Mouse (Mus musculus) neural tube, embryonic 14.5 days (tissue): ENCODE results near the gene Flt1. TPM values are rescaled to one million over a fixed set of nuclear protein-coding genes. Genes with fewer than 3 reads are reported as not detected.

ENCODE experiments used
- ATAC-seq: fragments of 200-750 bp; cut with Nextera tagmentation; 2 replicates; pipeline ENCODE4 v1.8.0; 2017; ENCODE audit warnings: low read depth, mild to moderate bottlenecking, moderate TSS enrichment, moderate library complexity
- H3K27ac ChIP-seq: fragments of 300-500 bp; sonication (generic); 2 replicates; pipeline ENCODE4 v1.5.1; 2014; ENCODE audit warnings: low read depth, mild to moderate bottlenecking, control low read depth, low read length, moderate library complexity, mixed read lengths
- H3K27me3 ChIP-seq: fragments of 300-500 bp; sonication (generic); 2 replicates; pipeline ENCODE4 v1.6.1; 2014; ENCODE audit warnings: low read length; ENCODE audit not compliant: control insufficient read depth, insufficient read depth
- H3K36me3 ChIP-seq: fragments of 300-500 bp; sonication (generic); 2 replicates; pipeline ENCODE4 v1.6.1; 2014; ENCODE audit warnings: low read length, mixed read lengths; ENCODE audit not compliant: control insufficient read depth, insufficient read depth
- H3K4me1 ChIP-seq: fragments of 300-500 bp; sonication (generic); 2 replicates; pipeline ENCODE4 v1.6.1; 2014; ENCODE audit warnings: low read length; ENCODE audit not compliant: control insufficient read depth, insufficient read depth
- H3K4me2 ChIP-seq: fragments of 300-500 bp; sonication (generic); 2 replicates; pipeline ENCODE4 v1.6.1; 2014; ENCODE audit warnings: mild to moderate bottlenecking, low read depth, low read length, control low read depth
- H3K4me3 ChIP-seq: fragments of 300-500 bp; sonication (generic); 2 replicates; pipeline ENCODE4 v1.5.1; 2014; ENCODE audit warnings: low read depth, low read length, control low read depth, mixed read lengths
- H3K9ac ChIP-seq: fragments of 300-500 bp; sonication (generic); replicated peaks from 2 replicates; pipeline ENCODE4 v1.6.1; 2014; ENCODE audit warnings: low read depth, mild to moderate bottlenecking, control low read depth, low read length, mixed read lengths
- H3K9me3 ChIP-seq: fragments of 300-500 bp; sonication (generic); 2 replicates; pipeline ENCODE4 v1.6.1; 2016; ENCODE audit warnings: low read length; ENCODE audit not compliant: control insufficient read depth
- WGBS: fragments of 180-500 bp; shearing (Covaris S2); extraction: QIAGEN DNeasy Blood & Tissue Kit; methylation state at CpG from one replicate; pipeline ENCODE4 v1.1.7; 2014; 5-methylcytosine and 5-hydroxymethylcytosine counted together
- polyA plus RNA-seq: library from polyadenylated mRNA; unstranded; fragments of >200 nt; fragmentation: Nextera tagmentation; extraction: Ambion mirVana; gene quantifications from 2 replicates; pipeline ENCODE4 v1.2.1, GENCODE M21; 2014

The Flt1 gene
- polyA plus RNA-seq, 1 experiment from 2014 or later, result 9.9 TPM

- WGBS, result 44% methylated on average over 14 of the region's 14 CpGs
Measured at GRCm38 (mm10) chr5:147583702-147584298, 142.0 kb downstream of the Flt1 start.

GRCm38 (mm10) chr5:147580181-147580580 lies 145.6 kb downstream of the Flt1 start:
- no peaks in the 10 kb centered on the region for H3K27me3 ChIP-seq
- H3K9ac ChIP-seq, result no peak overlapping the region
- H3K4me3 ChIP-seq, result no peak overlapping the region
- H3K4me1 ChIP-seq, result no peaks in the 10 kb centered on the region
- no peak overlapping the region for H3K27ac ChIP-seq
- no peak for ATAC-seq
- WGBS, result 57% methylated on average over 13 of the region's 13 CpGs
- H3K36me3 ChIP-seq, result no peaks in the 10 kb centered on the region
- no peak overlapping the region for H3K4me2 ChIP-seq
- H3K9me3 ChIP-seq, result no peaks in the 10 kb centered on the region

More at GRCm38 (mm10) chr5:147583702-147584298, 142.0 kb downstream of the Flt1 start:
- Histone ChIP-seq H3K27me3 (no peaks in the 10 kb centered on the region), H3K9me3 (no peaks in the 10 kb centered on the region), H3K4me1 (no peaks in the 10 kb centered on the region), H3K27ac (no peak overlapping the region), H3K9ac (no peak overlapping the region), H3K4me2 (no peak overlapping the region), H3K4me3 (no peak overlapping the region), H3K36me3 (no peaks in the 10 kb centered on the region)
- ATAC-seq, result no peak

- 88% methylated on average over 8 of the region's 8 CpGs for WGBS
Measured at GRCm38 (mm10) chr5:147579691-147580090, 146.1 kb downstream of the Flt1 start.

GRCm38 (mm10) chr5:147579148-147579547 lies 146.7 kb downstream of the Flt1 start:
- Histone ChIP-seq H3K9ac (no peak overlapping the region), H3K4me2 (no peak overlapping the region), H3K4me1 (no peaks in the 10 kb centered on the region), H3K4me3 (no peak overlapping the region), H3K36me3 (no peaks in the 10 kb centered on the region), H3K9me3 (no peaks in the 10 kb centered on the region), H3K27ac (no peak overlapping the region), H3K27me3 (no peaks in the 10 kb centered on the region)
- ATAC-seq, result no peak
- WGBS, result 91% methylated on average over 7 of the region's 7 CpGs

More at GRCm38 (mm10) chr5:147579691-147580090, 146.1 kb downstream of the Flt1 start:
- ATAC-seq, result no peak
- no peak overlapping the region for H3K27ac ChIP-seq
- no peaks in the 10 kb centered on the region for H3K27me3 ChIP-seq
- no peak overlapping the region for H3K4me3 ChIP-seq
- no peaks in the 10 kb centered on the region for H3K36me3 ChIP-seq
- no peak overlapping the region for H3K4me2 ChIP-seq
- H3K4me1 ChIP-seq, result no peaks in the 10 kb centered on the region
- no peaks in the 10 kb centered on the region for H3K9me3 ChIP-seq
- no peak overlapping the region for H3K9ac ChIP-seq

GRCm38 (mm10) chr5:147577003-147577402 lies 148.8 kb downstream of the Flt1 start:
- Histone ChIP-seq H3K4me3 (no peak overlapping the region), H3K27me3 (no peaks in the 10 kb centered on the region), H3K4me2 (no peak overlapping the region), H3K4me1 (no peaks in the 10 kb centered on the region), H3K27ac (no peak overlapping the region), H3K9ac (no peak overlapping the region), H3K36me3 (no peaks in the 10 kb centered on the region), H3K9me3 (no peaks in the 10 kb centered on the region)
- WGBS, result 80% methylated on average over 6 of the region's 6 CpGs
- no peak for ATAC-seq

- no peak for ATAC-seq
- H3K4me3 ChIP-seq, result no peak overlapping the region
- H3K27ac ChIP-seq, result no peak overlapping the region
- no peaks in the 10 kb centered on the region for H3K27me3 ChIP-seq
- 72% methylated on average over 8 of the region's 8 CpGs for WGBS
- H3K4me1 ChIP-seq, result no peaks in the 10 kb centered on the region
- no peak overlapping the region for H3K4me2 ChIP-seq
- no peaks in the 10 kb centered on the region for H3K36me3 ChIP-seq
- H3K9ac ChIP-seq, result no peak overlapping the region
- no peaks in the 10 kb centered on the region for H3K9me3 ChIP-seq
Measured at GRCm38 (mm10) chr5:147574517-147574916, 151.3 kb downstream of the Flt1 start.

- H3K9ac ChIP-seq, result no peak overlapping the region
- WGBS, result 100% methylated on average over 1 of the region's 1 CpGs
- H3K4me3 ChIP-seq, result no peak overlapping the region
- no peak overlapping the region for H3K27ac ChIP-seq
- no peak for ATAC-seq
- no peaks in the 10 kb centered on the region for H3K27me3 ChIP-seq
- H3K4me1 ChIP-seq, result no peaks in the 10 kb centered on the region
- H3K36me3 ChIP-seq, result no peaks in the 10 kb centered on the region
- no peaks in the 10 kb centered on the region for H3K9me3 ChIP-seq
- no peak overlapping the region for H3K4me2 ChIP-seq
Measured at GRCm38 (mm10) chr5:147573555-147573954, 152.3 kb downstream of the Flt1 start.

GRCm38 (mm10) chr5:147572695-147573094 lies 153.1 kb downstream of the Flt1 start:
- H3K9me3 ChIP-seq, result no peaks in the 10 kb centered on the region
- ATAC-seq, result no peak
- H3K4me2 ChIP-seq, result no peak overlapping the region
- no peak overlapping the region for H3K4me3 ChIP-seq
- no peak overlapping the region for H3K27ac ChIP-seq
- no peaks in the 10 kb centered on the region for H3K4me1 ChIP-seq
- no peaks in the 10 kb centered on the region for H3K27me3 ChIP-seq
- no peaks in the 10 kb centered on the region for H3K36me3 ChIP-seq
- no peak overlapping the region for H3K9ac ChIP-seq
- WGBS, result 92% methylated on average over 7 of the region's 7 CpGs

GRCm38 (mm10) chr5:147566335-147566734 lies 159.5 kb downstream of the Flt1 start:
- WGBS, result 78% methylated on average over 7 of the region's 7 CpGs

More at GRCm38 (mm10) chr5:147566335-147566734, 159.5 kb downstream of the Flt1 start:
- Histone ChIP-seq H3K4me2 (no peak overlapping the region), H3K4me1 (no peaks in the 10 kb centered on the region), H3K27me3 (no peaks in the 10 kb centered on the region), H3K27ac (no peak overlapping the region), H3K9ac (no peak overlapping the region), H3K9me3 (no peaks in the 10 kb centered on the region), H3K36me3 (no peaks in the 10 kb centered on the region), H3K4me3 (no peak overlapping the region)
- ATAC-seq, result no peak
